Mouse (Mus musculus): ENCODE data around the gene Fam168a.

Gene Fam168a

GRCm38 (mm10) chr7:100780192-100780591 lies 73.8 kb downstream of the Fam168a start:
- in situ Hi-C loops (cut with MboI) = no loop called here

- in situ Hi-C loops (cut with MboI) = no loop called here
These were observed 78.2 kb downstream of the Fam168a start for GRCm38 (mm10) chr7:100784650-100785049.

GRCm38 (mm10) chr7:100785426-100785825 lies 79.0 kb downstream of the Fam168a start:
- in situ Hi-C loops (cut with MboI) = no loop called here

DNA sequence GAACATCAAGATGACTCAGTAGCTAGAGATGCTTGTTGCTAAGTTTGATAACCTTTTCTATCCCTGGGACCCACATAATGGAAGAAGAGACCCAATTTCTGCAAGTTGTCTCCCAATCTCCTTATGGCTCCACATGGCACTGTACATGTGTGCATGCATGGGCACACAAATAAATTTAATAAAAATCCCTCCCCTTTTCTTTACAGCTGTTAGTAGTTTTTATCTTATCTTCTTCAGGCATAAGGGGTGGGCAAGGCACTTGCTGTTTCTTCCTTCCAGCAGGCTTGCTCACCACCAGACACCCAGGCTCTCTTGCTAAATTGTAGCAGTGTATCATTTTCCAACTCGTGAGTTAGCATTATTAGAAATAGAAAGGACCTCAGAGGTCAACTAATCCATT lies 79.6 kb downstream of the Fam168a start:
- in situ Hi-C loops (cut with MboI) = no loop called here

- in situ Hi-C loops (cut with MboI) = no loop called here
These were observed 81.9 kb downstream of the Fam168a start for GRCm38 (mm10) chr7:100788291-100788690.

- in situ Hi-C loops (cut with MboI) = no loop called here
These were observed 92.4 kb downstream of the Fam168a start for GRCm38 (mm10) chr7:100798810-100799209.

- in situ Hi-C loops (cut with MboI) = no loop called here
These were observed 99.0 kb downstream of the Fam168a start for GRCm38 (mm10) chr7:100805391-100805790.

DNA sequence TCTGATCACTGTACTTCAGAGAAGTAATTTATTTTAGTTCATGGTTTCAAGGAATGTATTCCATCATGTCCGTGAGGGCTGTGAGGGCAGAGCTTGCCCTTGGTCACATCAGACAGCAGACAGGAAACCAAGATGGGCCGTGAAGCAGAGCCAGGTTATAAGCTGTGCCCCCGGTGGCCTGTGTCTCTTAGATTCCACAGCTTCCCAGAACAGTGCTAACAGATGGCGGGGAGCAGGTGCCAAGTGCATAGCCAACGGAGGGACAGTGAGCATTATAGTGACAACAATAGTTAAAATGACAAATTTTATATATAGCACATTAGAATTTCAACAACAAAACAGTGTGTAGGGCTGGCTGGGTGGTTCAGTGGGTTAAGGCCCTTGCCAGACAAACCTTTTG lies 105.5 kb downstream of the Fam168a start:
- in situ Hi-C loops (cut with MboI) = no loop called here

DNA sequence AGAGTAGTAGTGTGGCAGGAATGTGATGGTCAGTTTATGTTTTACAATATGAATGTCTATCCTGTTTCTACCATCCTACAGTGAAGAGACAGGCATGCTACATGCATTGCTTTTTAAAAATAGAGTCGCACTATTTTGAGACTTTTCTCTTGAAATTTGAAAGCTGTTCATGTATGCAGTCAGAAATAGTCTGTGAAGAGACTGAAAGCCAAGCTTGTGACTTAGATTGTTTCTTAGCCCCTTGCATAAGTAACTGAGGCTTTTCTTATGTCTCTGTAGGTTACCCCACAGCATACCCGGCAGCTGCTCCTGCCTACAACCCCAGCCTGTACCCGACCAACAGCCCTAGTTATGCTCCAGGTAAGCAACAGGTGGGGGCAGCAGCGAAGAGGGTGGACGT lies 106.2 kb downstream of the Fam168a start:
- in situ Hi-C loops (cut with MboI) = no loop called here

DNA sequence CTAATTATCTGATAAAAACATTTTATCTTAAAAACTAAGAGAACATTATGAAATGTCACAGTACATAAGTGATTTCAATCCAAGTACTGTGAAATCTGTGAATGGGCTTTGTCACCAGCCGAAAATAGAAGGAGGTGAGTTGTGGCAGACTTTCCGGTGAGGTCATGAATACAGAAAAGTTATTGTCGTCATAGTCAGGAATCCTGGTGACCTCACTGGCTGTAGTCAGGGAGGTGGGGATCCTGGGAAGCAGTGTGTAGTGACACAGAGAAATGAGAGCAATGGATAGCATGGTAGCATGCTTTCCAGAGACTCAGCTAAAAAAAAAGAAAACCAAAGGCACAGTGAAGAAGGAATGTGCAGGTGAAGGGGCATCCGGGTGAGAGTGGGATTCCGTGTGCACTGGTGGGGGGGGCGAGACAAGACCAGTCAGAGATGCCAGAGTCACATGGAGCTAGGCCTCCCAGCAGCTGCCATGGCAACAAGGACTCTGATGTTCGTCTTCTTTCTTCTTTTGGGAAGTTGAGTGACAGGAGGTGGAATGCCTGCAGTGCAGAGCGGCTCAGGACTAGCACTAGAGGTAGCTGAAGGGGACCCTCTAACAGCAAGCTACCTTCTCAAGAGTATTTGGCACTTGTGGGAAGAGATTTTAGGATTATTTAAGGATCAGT lies 109.6 kb downstream of the Fam168a start:
- in situ Hi-C loops (cut with MboI) = no loop called here

GRCm38 (mm10) chr7:100816759-100817441 lies 110.5 kb downstream of the Fam168a start:
- in situ Hi-C loops (cut with MboI) = no loop called here

DNA sequence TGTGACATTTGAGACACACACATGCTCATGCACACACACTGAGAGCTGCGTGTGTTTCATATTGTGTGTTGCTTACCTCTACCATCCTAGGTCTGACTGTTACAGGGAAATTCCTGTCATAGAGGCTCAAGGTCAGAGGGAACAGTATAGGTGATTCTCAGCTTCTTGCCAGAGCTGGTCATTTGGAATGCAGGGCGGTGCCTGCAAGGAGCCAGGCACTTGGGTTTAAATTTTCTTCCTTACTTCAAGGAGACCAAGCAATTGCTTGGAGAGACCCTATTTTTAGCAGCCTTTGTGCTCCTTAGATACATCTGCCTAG lies 111.0 kb downstream of the Fam168a start:
- in situ Hi-C loops (cut with MboI) = no loop called here

DNA sequence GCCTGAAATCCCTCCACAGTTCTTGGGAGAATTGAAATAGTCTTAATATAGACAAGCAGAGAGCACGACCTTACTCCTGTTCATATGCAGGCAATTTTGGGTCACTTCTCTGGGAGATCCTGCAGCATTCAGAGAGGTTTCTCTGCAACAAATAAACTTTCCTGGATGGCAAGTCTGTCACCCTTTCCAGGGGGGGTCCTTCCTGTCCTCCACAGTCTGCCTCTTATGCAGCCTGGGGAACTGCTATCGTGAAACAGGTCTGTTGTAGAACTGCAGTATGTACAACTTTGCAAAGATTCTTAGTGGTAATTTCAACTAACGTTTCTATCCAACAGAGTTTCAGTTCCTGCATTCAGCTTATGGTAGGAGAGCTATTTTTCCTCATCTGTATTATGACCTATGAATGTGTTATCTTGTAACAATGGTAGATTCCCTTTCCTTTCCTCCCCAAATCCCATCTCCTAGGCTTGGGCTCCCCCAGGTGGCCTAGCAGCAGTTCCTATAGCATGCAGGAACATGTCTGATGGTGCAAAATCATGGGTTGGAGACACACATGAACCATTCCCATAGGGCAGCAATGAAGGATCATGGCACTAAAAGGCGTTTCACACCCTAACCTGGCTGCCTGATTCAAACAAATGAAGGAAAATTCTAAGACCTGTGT lies 112.1 kb downstream of the Fam168a start:
- in situ Hi-C loops (cut with MboI) = no loop called here

- in situ Hi-C loops (cut with MboI) = no loop called here
These were observed 118.2 kb downstream of the Fam168a start for GRCm38 (mm10) chr7:100824661-100825060.

DNA sequence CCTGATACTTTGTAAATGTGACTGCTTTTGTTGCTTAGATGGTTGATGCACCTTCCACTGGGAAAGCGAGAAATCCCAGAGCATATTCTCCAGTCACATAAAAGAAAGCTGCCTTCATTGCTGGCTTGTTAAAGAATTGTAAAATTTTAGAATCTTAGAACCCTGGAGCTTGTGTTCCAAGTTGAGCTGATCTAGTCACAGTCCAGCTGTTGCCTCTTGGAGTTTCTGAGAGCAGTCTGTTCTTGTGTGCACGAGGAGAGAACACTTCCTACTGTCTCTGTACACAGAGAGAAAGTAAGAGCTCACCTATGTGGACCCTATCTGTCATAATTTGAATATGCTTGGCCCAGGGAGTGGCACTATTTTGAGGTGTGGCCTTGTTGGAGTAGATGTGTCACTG lies 122.1 kb downstream of the Fam168a start:
- in situ Hi-C loops (cut with MboI) = no loop called here

GRCm38 (mm10) chr7:100833859-100834258 lies 127.4 kb downstream of the Fam168a start:
- in situ Hi-C loops (cut with MboI) = no loop called here

GRCm38 (mm10) chr7:100835168-100835567 lies 128.7 kb downstream of the Fam168a start:
- in situ Hi-C loops (cut with MboI) = no loop called here

GRCm38 (mm10) chr7:100835711-100836110 lies 129.3 kb downstream of the Fam168a start:
- in situ Hi-C loops (cut with MboI) = no loop called here

- in situ Hi-C loops (cut with MboI) = no loop called here
These were observed 130.2 kb downstream of the Fam168a start for GRCm38 (mm10) chr7:100836657-100837056.

DNA sequence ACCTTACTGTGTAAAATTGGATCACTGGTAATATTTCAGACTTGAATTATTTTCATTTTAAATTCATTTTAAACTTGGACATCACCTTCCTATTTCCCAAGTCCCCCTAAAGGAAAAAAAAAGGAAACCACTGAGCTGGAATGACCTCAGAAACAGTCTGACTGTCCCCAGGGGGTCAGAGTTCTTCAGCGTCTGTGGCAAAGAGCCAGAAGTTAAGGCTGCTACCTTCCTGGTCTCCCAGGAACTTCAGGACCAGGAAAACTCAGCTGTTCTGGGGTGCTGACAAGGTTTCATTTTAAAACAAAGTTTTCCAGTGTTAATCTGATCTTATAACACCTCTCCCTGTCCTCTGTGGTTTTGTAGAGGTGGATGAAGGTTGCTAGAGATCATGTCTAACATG lies 131.3 kb downstream of the Fam168a start:
- in situ Hi-C loops (cut with MboI) = no loop called here

DNA sequence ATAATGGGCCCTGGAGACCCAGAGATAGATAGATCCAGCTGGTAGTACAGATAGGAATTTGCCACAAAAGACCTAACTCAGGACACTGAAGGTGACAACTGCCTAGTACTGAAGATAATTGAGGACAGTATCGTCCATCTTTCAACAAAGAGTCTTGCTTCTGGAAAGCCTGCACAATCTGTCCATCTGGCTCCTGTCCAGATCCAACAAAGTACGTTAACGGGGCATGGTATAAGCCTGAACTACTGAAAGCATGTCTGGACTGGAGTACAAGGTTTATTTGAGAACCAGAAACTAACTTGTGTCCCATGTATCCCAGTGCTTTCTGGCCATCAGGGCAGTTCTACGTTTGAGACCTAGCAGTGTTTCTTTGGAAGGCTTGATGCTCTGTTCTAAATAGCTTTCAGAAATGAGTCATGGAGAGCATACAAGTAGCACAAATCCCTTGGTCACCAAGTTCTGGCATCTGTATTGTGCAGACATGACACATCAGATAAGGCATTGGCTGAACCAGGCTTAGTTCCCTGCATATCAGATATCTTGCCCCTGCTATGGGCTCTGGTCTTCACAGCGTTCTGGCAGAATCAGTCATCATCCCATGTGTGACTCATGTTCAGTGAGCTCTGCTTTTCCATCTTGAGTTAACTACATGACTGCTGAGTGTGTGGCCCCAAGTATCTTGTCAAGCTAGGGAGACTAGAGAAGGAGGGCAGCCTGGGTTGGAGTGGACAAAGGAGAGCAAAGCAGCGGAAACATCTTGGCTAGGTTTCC lies 133.4 kb downstream of the Fam168a start:
- in situ Hi-C loops (cut with MboI) = no loop called here

DNA sequence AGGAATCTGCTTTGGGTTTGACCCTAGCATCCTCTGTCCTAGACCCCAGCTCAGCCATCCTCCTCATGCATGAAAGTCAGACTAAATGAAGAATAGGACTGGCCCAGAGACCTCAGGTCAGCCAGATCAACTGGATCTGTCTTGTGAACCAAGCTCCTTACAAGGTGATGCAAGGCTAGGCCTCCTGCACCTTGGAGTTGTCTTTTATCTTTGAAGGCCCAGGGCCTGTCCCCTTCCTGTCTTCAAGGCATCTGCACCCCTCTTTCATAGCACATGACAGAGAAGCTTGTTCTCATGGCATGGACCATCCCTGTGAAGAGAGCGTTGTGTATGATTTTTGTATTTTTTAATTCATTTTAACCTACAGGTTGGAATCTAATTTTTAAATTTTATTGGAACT lies 134.5 kb downstream of the Fam168a start:
- in situ Hi-C loops (cut with MboI) = no loop called here

- in situ Hi-C loops (cut with MboI) = no loop called here
These were observed 135.2 kb downstream of the Fam168a start for GRCm38 (mm10) chr7:100841608-100842007.
